Mouse (Mus musculus) ovary, adult 2 months (tissue): ENCODE data around the gene Gm21627. TPM values are rescaled to one million over a fixed set of nuclear protein-coding genes. Genes with fewer than 3 reads are reported as not detected.

Source experiments
- polyA plus RNA-seq: library from polyadenylated mRNA; depleted of rRNA; stranded (reverse); fragments of >200 nt; gene quantifications from 2 replicates; pipeline ENCODE4 v1.2.3, GENCODE M21; 2012; rRNA removed

The Gm21627 gene
- polyA plus RNA-seq, result not detected in 2 replicates

GRCm38 (mm10) chrY:63228127-63228526 lies at the start of gene Gm21627:
Gene Gm21627 (plus strand): TSS chrY:63228427.

